Mouse (Mus musculus): ENCODE measurements at regions not wholly inside any gene's neighbourhood (a gene's known extent, or its start where the extent isn't known, plus 50 kb on each side); places are given as distances from the start of the nearest gene placed in this dataset.

DNA sequence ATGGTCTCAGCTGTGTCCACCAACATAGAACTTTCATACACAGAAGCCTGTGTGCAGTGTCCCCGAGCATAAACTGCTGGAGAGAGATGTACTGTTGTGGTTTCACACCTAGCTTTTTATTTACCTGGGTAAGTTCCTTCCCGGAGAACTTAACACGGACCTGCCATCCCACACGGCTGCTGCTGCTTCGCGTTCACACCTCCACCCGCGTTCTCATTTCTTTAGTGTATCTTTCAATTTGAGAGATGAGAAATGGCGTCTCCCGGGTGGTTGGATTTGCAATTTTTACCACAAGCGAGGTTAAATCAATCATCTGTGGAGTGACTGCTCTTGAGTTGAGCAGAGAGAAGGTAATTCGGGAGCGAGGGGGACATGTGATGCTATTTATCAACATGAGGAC lies 223.0 kb downstream of the Suds3 start:
- no peak for TF ChIP-seq CTCF (IDR thresholded peaks at IDR 0.05; ENCODE audit: borderline replicate concordance, control insufficient read depth, extremely low read depth, insufficient read depth, low read length, poor library complexity)
- no peak for TF ChIP-seq POLR2A (IDR thresholded peaks at IDR 0.05; ENCODE audit: control insufficient read depth, extremely low read depth, insufficient read depth, low read length, poor library complexity)

All from thymus, adult 2 months (tissue).